Mouse (Mus musculus) MEL (cell line): ENCODE data around the gene Dda1. TPM values are rescaled to one million over a fixed set of nuclear protein-coding genes. Genes with fewer than 3 reads are reported as not detected.
A peak's percentile ranks its signal among the peaks of the same experiment; 100 is the strongest.

Source experiments
- DNase-seq: peaks from one replicate; pipeline ENCODE4 v3.0.0; 2011; ENCODE audit warnings: low read depth, low spot score
- H3K27ac ChIP-seq: 2 replicates; pipeline ENCODE4 v1.5.1; 2012; ENCODE audit warnings: low read depth, mild to moderate bottlenecking, control low read depth, low read length, moderate library complexity; ENCODE audit not compliant: control insufficient read depth
- H3K27me3 ChIP-seq, 2 experiments: fragments of 150-350 bp in 1 of 2; sonication (generic) in 1 of 2; 2 replicates each; pipeline ENCODE4 v1.6.1; 2012; ENCODE audit warnings: low read length in 2 of 2, mild to moderate bottlenecking in 2 of 2, improper control_type of control experiment in 1 of 2, moderate library complexity in 1 of 2; ENCODE audit not compliant: insufficient read depth in 2 of 2, control insufficient read depth in 1 of 2
- H3K36me3 ChIP-seq, 2 experiments: 2 replicates each; pipeline ENCODE4 v1.6.1; 2012 to 2014; ENCODE audit warnings: low read length in 2 of 2, improper control_type of control experiment in 1 of 2, inconsistent platforms in 1 of 2, mild to moderate bottlenecking in 1 of 2; ENCODE audit not compliant: insufficient read depth in 2 of 2, control insufficient read depth in 1 of 2
- H3K4me1 ChIP-seq, 2 experiments: fragments of 150-350 bp in 1 of 2; sonication (generic) in 1 of 2; 2 replicates each; pipeline ENCODE4 v1.6.1; 2012; ENCODE audit warnings: low read length in 2 of 2, improper control_type of control experiment in 1 of 2, mild to moderate bottlenecking in 1 of 2; ENCODE audit not compliant: insufficient read depth in 2 of 2, control insufficient read depth in 1 of 2
- H3K4me3 ChIP-seq, 2 experiments: fragments of 150-350 bp in 1 of 2; sonication (generic) in 1 of 2; 2 replicates each; pipeline ENCODE4 v1.5.1; 2012; ENCODE audit warnings: low read depth in 2 of 2, low read length in 2 of 2, mild to moderate bottlenecking in 2 of 2, moderate library complexity in 2 of 2, control low read depth in 1 of 2, improper control_type of control experiment in 1 of 2; ENCODE audit not compliant: control insufficient read depth in 1 of 2, insufficient read depth in 1 of 2
- H3K79me2 ChIP-seq: 2 replicates; pipeline ENCODE4 v1.6.1; 2012; ENCODE audit warnings: mild to moderate bottlenecking, low read length, moderate library complexity; ENCODE audit not compliant: control insufficient read depth, poor library complexity, insufficient read depth
- H3K9ac ChIP-seq: 2 replicates; pipeline ENCODE4 v1.6.1; 2012; ENCODE audit warnings: low read depth, mild to moderate bottlenecking, control low read depth, low read length, moderate library complexity; ENCODE audit not compliant: control insufficient read depth, poor library complexity, severe bottlenecking
- H3K9me3 ChIP-seq: fragments of 150-350 bp; sonication (generic); replicated peaks from 2 replicates; pipeline ENCODE4 v1.6.1; 2012; ENCODE audit warnings: mild to moderate bottlenecking, low read length, improper control_type of control experiment, moderate library complexity; ENCODE audit not compliant: insufficient read depth
- CHD2 ChIP-seq: IDR thresholded peaks from 2 replicates; pipeline ENCODE4 v1.6.1; 2011; ENCODE audit warnings: low read length, improper control_type of control experiment
- CTCF ChIP-seq, 3 experiments: IDR thresholded peaks in 2 of 3; conservative IDR thresholded peaks in 1 of 3; 2 replicates each; pipeline ENCODE4 v1.5.1; 2011 to 2012; ENCODE audit warnings: low read length in 3 of 3, low read depth in 2 of 3, mild to moderate bottlenecking in 2 of 3, improper control_type of control experiment in 1 of 3, inconsistent platforms in 1 of 3, mixed read lengths in 1 of 3, moderate library complexity in 1 of 3; ENCODE audit not compliant: control insufficient read depth in 1 of 3, insufficient read depth in 1 of 3, poor library complexity in 1 of 3, severe bottlenecking in 1 of 3
- EP300 ChIP-seq, 2 experiments: IDR thresholded peaks; 2 replicates each; pipeline ENCODE4 v1.6.1; 2011; ENCODE audit warnings: improper control_type of control experiment in 2 of 2, low read length in 2 of 2, low read depth in 1 of 2, mild to moderate bottlenecking in 1 of 2
- ETS1 ChIP-seq: IDR thresholded peaks from 2 replicates; pipeline ENCODE4 v1.6.1; 2012; ENCODE audit warnings: low read depth, mild to moderate bottlenecking, inconsistent platforms, low read length, improper control_type of control experiment, moderate library complexity
- GATA1 ChIP-seq: IDR thresholded peaks from 2 replicates; pipeline ENCODE4 v1.6.1; 2011; ENCODE audit warnings: low read depth, low read length, improper control_type of control experiment
- HCFC1 ChIP-seq: IDR thresholded peaks from 2 replicates; pipeline ENCODE4 v1.6.1; 2012; ENCODE audit warnings: low read depth, mild to moderate bottlenecking, inconsistent platforms, low read length, improper control_type of control experiment, moderate library complexity
- KAT2A ChIP-seq: conservative IDR thresholded peaks from 2 replicates; pipeline ENCODE4 v1.6.1; 2012; ENCODE audit warnings: low read depth, low read length, improper control_type of control experiment, inconsistent platforms
- MAFK ChIP-seq: IDR thresholded peaks from 2 replicates; pipeline ENCODE4 v1.6.1; 2011; ENCODE audit warnings: low read depth, mild to moderate bottlenecking, low read length, improper control_type of control experiment, borderline replicate concordance
- MAX ChIP-seq: IDR thresholded peaks from 2 replicates; pipeline ENCODE4 v1.6.1; 2011; ENCODE audit warnings: low read length, improper control_type of control experiment
- MAZ ChIP-seq: IDR thresholded peaks from 2 replicates; pipeline ENCODE4 v1.6.1; 2012; ENCODE audit warnings: low read depth, mild to moderate bottlenecking, inconsistent platforms, low read length, improper control_type of control experiment
- MEF2A ChIP-seq: IDR thresholded peaks from 2 replicates; pipeline ENCODE4 v1.6.1; 2014; ENCODE audit warnings: low read depth, mild to moderate bottlenecking, inconsistent platforms, low read length, improper control_type of control experiment; ENCODE audit not compliant: poor library complexity, insufficient replicate concordance, severe bottlenecking; ENCODE audit errors: extremely low read depth
- MXI1 ChIP-seq: IDR thresholded peaks from 2 replicates; pipeline ENCODE4 v1.6.1; 2011; ENCODE audit warnings: mild to moderate bottlenecking, low read depth, low read length, improper control_type of control experiment
- MYC ChIP-seq: IDR thresholded peaks from 2 replicates; pipeline ENCODE4 v1.6.1; 2011; ENCODE audit warnings: low read depth, mild to moderate bottlenecking, low read length, improper control_type of control experiment, moderate library complexity
- NELFE ChIP-seq: IDR thresholded peaks from 2 replicates; pipeline ENCODE4 v1.6.1; 2011; ENCODE audit warnings: low read depth, low read length, improper control_type of control experiment
- POLR2A ChIP-seq, 2 experiments: IDR thresholded peaks; 2 replicates each; pipeline ENCODE4 v1.6.1; 2011 to 2012; ENCODE audit warnings: low read length in 2 of 2, mild to moderate bottlenecking in 2 of 2, control low read depth in 1 of 2, improper control_type of control experiment in 1 of 2, low read depth in 1 of 2, moderate library complexity in 1 of 2; ENCODE audit not compliant: control insufficient read depth in 1 of 2, insufficient read depth in 1 of 2, poor library complexity in 1 of 2
- RAD21 ChIP-seq: IDR thresholded peaks from 2 replicates; pipeline ENCODE4 v1.6.1; 2011; ENCODE audit warnings: mild to moderate bottlenecking, low read depth, low read length, improper control_type of control experiment
- TBP ChIP-seq: IDR thresholded peaks from 2 replicates; pipeline ENCODE4 v1.8.0; 2011; ENCODE audit warnings: low read depth, low read length, improper control_type of control experiment
- TCF12 ChIP-seq: IDR thresholded peaks from 2 replicates; pipeline ENCODE4 v1.6.1; 2014; ENCODE audit warnings: low read depth, mild to moderate bottlenecking, inconsistent platforms, low read length, improper control_type of control experiment, moderate library complexity
- UBTF ChIP-seq: IDR thresholded peaks from 2 replicates; pipeline ENCODE4 v1.6.1; 2012; ENCODE audit warnings: low read depth, mild to moderate bottlenecking, inconsistent platforms, low read length, improper control_type of control experiment, moderate library complexity, borderline replicate concordance; ENCODE audit not compliant: insufficient read depth
- USF1 ChIP-seq: IDR thresholded peaks from 2 replicates; pipeline ENCODE4 v1.6.1; 2014; ENCODE audit warnings: low read depth, mild to moderate bottlenecking, inconsistent platforms, low read length, improper control_type of control experiment, moderate library complexity
- USF2 ChIP-seq, 2 experiments: IDR thresholded peaks; 2 replicates each; pipeline ENCODE4 v1.6.1; 2011 to 2012; ENCODE audit warnings: improper control_type of control experiment in 2 of 2, low read length in 2 of 2, borderline replicate concordance in 1 of 2, inconsistent platforms in 1 of 2, low read depth in 1 of 2, mild to moderate bottlenecking in 1 of 2; ENCODE audit not compliant: insufficient read depth in 1 of 2
- ZC3H11A ChIP-seq: IDR thresholded peaks from 2 replicates; pipeline ENCODE4 v1.6.1; 2012; ENCODE audit warnings: low read depth, mild to moderate bottlenecking, inconsistent platforms, low read length, improper control_type of control experiment
- polyA plus RNA-seq, 2 experiments: library from polyadenylated mRNA; stranded (reverse) in 1 of 2; unstranded in 1 of 2; fragments of >175 nt in 1 of 2; fragments of >200 nt in 1 of 2; gene quantifications; 2 replicates each; pipeline versions ENCODE4 v1.2.1 to v1.2.4; 2012; ENCODE audit warnings: low replicate concordance in 2 of 2, low read depth in 1 of 2; ENCODE audit not compliant: insufficient read length in 2 of 2, insufficient read depth in 1 of 2, missing spikeins in 1 of 2
- total RNA-seq: library from RNA; depleted of rRNA; stranded (reverse); fragments of 300-350 nt; gene quantifications from 2 replicates; pipeline ENCODE4 v1.2.3, GENCODE M21; 2012

Dda1 gene
- total and polyA plus RNA-seq, 3 experiments = 59.6 to 110 TPM; not detected in 1

DNA sequence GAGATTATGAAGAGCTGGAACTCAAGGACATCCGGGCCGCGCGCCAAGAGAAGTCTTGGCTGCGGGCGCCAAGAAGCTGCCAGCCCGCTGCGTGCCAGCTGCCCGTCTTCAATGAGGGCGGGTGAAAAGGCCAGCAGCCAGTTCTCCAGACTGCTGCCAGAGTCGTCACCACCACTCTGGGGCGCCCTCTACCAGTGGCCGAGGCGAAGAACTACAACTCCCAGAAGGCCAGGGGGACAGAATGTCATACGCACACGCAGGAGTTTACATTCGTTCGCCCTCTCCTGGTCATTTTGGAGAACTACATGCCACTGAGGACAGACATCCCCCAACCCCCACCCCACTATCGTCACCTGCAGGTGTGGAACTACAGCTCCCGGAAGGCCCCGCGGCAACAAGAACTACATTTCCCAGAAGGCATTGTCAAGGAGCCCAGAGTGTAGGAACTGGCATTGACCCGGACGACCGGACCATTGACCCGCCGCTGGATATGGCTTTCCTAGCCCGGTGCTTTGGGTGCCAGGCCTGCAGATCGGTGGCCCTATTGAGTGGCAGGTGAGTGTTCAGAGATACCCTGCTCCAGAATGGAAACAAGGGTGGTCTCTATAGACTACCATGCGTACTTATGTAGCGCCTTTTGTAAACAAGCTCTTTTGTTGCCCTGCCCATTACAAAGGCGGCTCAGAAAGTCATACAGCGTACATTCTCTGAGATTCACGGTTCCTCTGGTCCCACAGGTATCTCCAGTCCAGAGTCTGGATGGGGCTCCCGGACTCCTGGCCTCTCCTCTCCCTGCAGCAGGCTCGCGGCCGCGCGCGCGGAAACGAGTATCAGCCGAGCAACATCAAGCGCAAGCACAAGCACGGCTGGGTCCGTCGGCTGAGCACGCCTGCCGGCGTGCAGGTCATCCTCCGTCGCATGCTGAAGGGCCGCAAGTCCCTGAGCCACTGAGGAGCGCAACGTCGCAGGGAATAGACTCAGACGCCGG is 4.2 kb upstream of the Dda1 start, which contains the start of gene Mrpl34 (continued):
- TF ChIP-seq MAZ = peak; percentile 68; the same call in 1 of the 2 replicates
- peak; percentile 65; the same call in 1 of the 2 replicates for TF ChIP-seq MYC
- peak in 1 of 2 experiments; percentile 46; a peak in 1 of 4 replicates for TF ChIP-seq EP300 (IDR thresholded peaks at IDR 0.05; ENCODE audit: low read depth in 1 of 2, low read length in 2 of 2)
- TF ChIP-seq MEF2A = no peak
- TF ChIP-seq USF1 = peak; percentile 61
- peak; percentile 89 for TF ChIP-seq CHD2
- peak; percentile 96 for TF ChIP-seq KAT2A
- peak; percentile 67 for TF ChIP-seq TCF12
- TF ChIP-seq MAX = no peak; the same call in none of the 2 replicates
- peak; percentile 71 for TF ChIP-seq TBP
- TF ChIP-seq ETS1 = peak; percentile 68; the same call in 1 of the 2 replicates
- peak; percentile 80 to 99 (median 89) for TF ChIP-seq CTCF (IDR thresholded peaks at IDR 0.05 in 2 of 3, conservative IDR thresholded peaks at IDR 0.05 in 1 of 3; ENCODE audit: control insufficient read depth in 1 of 3, insufficient read depth in 1 of 3, low read depth in 2 of 3, low read length in 3 of 3, poor library complexity in 1 of 3, severe bottlenecking in 1 of 3)
- no peak for TF ChIP-seq USF2 (IDR thresholded peaks at IDR 0.05; ENCODE audit: borderline replicate concordance in 1 of 2, insufficient read depth in 1 of 2, low read depth in 1 of 2, low read length in 2 of 2)
- no peak; the same call in 1 of the 2 replicates for TF ChIP-seq RAD21
- TF ChIP-seq, all 39 proteins: peak for 20

DNA sequence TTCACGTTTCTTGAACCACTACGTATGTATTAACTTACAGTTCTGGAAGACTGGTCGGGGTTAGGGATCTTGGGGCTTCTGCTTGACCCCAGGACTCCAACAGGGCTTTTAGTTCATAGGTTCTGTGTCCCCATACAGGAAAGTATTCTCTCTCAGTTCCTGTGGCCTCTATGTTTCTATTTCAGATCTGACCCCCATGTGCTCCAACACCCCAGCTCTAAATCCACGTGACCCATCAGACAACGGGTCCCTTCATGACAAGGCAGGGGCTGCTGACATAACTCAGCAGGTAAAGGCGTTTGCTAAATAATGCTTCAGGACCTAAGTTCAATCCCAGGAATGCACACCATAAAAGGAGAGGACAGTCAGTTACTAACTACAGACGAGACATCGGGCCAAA is 3.3 kb upstream of the Dda1 start:
- no peaks in the 10 kb centered on the region for H3K9me3 ChIP-seq
- peaks cover 0 to 24% of the 10 kb centered on the region in 2 experiments; a peak in 2 of 4 replicates for H3K4me1 ChIP-seq
- no peak for TF ChIP-seq MEF2A
- TF ChIP-seq UBTF = no peak
- TF ChIP-seq POLR2A (IDR thresholded peaks at IDR 0.05; ENCODE audit: control insufficient read depth in 1 of 2, insufficient read depth in 1 of 2, low read depth in 1 of 2, low read length in 2 of 2, poor library complexity in 1 of 2) = no peak
- no peak for TF ChIP-seq NELFE
- no peak for TF ChIP-seq GATA1
- TF ChIP-seq HCFC1 = no peak
- TF ChIP-seq CTCF (IDR thresholded peaks at IDR 0.05 in 2 of 3, conservative IDR thresholded peaks at IDR 0.05 in 1 of 3; ENCODE audit: control insufficient read depth in 1 of 3, insufficient read depth in 1 of 3, low read depth in 2 of 3, low read length in 3 of 3, poor library complexity in 1 of 3, severe bottlenecking in 1 of 3) = no peak
- TF ChIP-seq MAFK = no peak
- no peak for TF ChIP-seq MXI1
- no peak for TF ChIP-seq ZC3H11A
- H3K27ac ChIP-seq = no peak overlapping the region
- no peaks in the 10 kb centered on the region for H3K27me3 ChIP-seq
- H3K9ac ChIP-seq = peak overlapping the region; percentile 80
- H3K79me2 ChIP-seq = peaks cover 22% of the 10 kb centered on the region
- DNase-seq = no peak
- peak overlapping the region; percentile 68 to 81 for H3K4me3 ChIP-seq
- H3K36me3 ChIP-seq = peaks cover 0 to 13% of the 10 kb centered on the region in 2 experiments; a peak in 1 of 4 replicates
